Mouse (Mus musculus): ENCODE results near the gene Cyp46a1. TPM values are rescaled to one million over a fixed set of nuclear protein-coding genes. Genes with fewer than 3 reads are reported as not detected.

Gene Cyp46a1
- total and polyA plus RNA-seq, 2 experiments from 2014 or later: 3.0 to 3.6 TPM

GRCm38 (mm10) chr12:108309116-108309794 is 24.9 kb upstream of the Cyp46a1 start:
- H3K27ac ChIP-seq (ENCODE audit: low read depth): peak overlapping the region; percentile 73
- H3K36me3 ChIP-seq (replicated peaks; ENCODE audit: control insufficient read depth, insufficient read depth, low read length): no peaks in the 10 kb centered on the region
- DNase-seq (ENCODE audit: low spot score) (peak; percentile 55), ATAC-seq (ENCODE audit: insufficient read depth, low read depth) (peak; percentile 53)
- no peak for TF ChIP-seq EP300 (IDR thresholded peaks at IDR 0.05; ENCODE audit: low read depth)
- TF ChIP-seq CTCF (IDR thresholded peaks at IDR 0.05; ENCODE audit: low read depth): no peak
- no peak overlapping the region for H3K9ac ChIP-seq (replicated peaks; ENCODE audit: low read depth, low read length)
- WGBS: 45% methylated on average over 8 of the region's 8 CpGs
- H3K9me3 ChIP-seq (replicated peaks; ENCODE audit: control insufficient read depth, low read length): no peaks in the 10 kb centered on the region
- peaks cover 10% of the 10 kb centered on the region; the same call in 1 of the 2 replicates for H3K4me1 ChIP-seq (ENCODE audit: control insufficient read depth, insufficient read depth)
- H3K27me3 ChIP-seq (ENCODE audit: control insufficient read depth, insufficient read depth, low read length): peaks cover 14% of the 10 kb centered on the region
- no peak overlapping the region for H3K4me3 ChIP-seq (ENCODE audit: low read depth, low read length)
- H3K4me2 ChIP-seq (ENCODE audit: low read depth, low read length): no peak overlapping the region

- no peak overlapping the region for H3K4me2 ChIP-seq (ENCODE audit: low read depth, low read length)
- no peak for ATAC-seq (ENCODE audit: insufficient read depth, low read depth)
- H3K9me3 ChIP-seq (replicated peaks; ENCODE audit: control insufficient read depth, low read length): no peaks in the 10 kb centered on the region
- H3K27me3 ChIP-seq (ENCODE audit: control insufficient read depth, insufficient read depth, low read length): peaks cover 8% of the 10 kb centered on the region
- H3K9ac ChIP-seq (replicated peaks; ENCODE audit: low read depth, low read length): no peak overlapping the region
- TF ChIP-seq CTCF (IDR thresholded peaks at IDR 0.05; ENCODE audit: low read depth): no peak
- no peak for TF ChIP-seq EP300 (IDR thresholded peaks at IDR 0.05; ENCODE audit: low read depth)
- peak overlapping the region; percentile 32 for H3K27ac ChIP-seq (ENCODE audit: low read depth)
- 79% methylated on average over 4 of the region's 4 CpGs for WGBS
- no peak overlapping the region for H3K4me3 ChIP-seq (ENCODE audit: low read depth, low read length)
- H3K4me1 ChIP-seq (ENCODE audit: control insufficient read depth, insufficient read depth): peaks cover 10% of the 10 kb centered on the region; the same call in 1 of the 2 replicates
- DNase-seq (ENCODE audit: low spot score): no peak
- H3K36me3 ChIP-seq (replicated peaks; ENCODE audit: control insufficient read depth, insufficient read depth, low read length): no peaks in the 10 kb centered on the region
These were observed 24.1 kb upstream of the Cyp46a1 start for GRCm38 (mm10) chr12:108310041-108310440.

- WGBS: 51% methylated on average over 7 of the region's 7 CpGs
- no peak overlapping the region for H3K4me3 ChIP-seq (ENCODE audit: low read depth, low read length)
- no peak for ATAC-seq (ENCODE audit: insufficient read depth, low read depth)
- TF ChIP-seq CTCF (IDR thresholded peaks at IDR 0.05; ENCODE audit: low read depth) (no peak), EP300 (IDR thresholded peaks at IDR 0.05; ENCODE audit: low read depth) (no peak)
- no peaks in the 10 kb centered on the region for H3K9me3 ChIP-seq (replicated peaks; ENCODE audit: control insufficient read depth, low read length)
- H3K27ac ChIP-seq (ENCODE audit: low read depth): no peak overlapping the region
- no peaks in the 10 kb centered on the region for H3K36me3 ChIP-seq (replicated peaks; ENCODE audit: control insufficient read depth, insufficient read depth, low read length)
- no peak overlapping the region for H3K4me2 ChIP-seq (ENCODE audit: low read depth, low read length)
- no peak overlapping the region for H3K9ac ChIP-seq (replicated peaks; ENCODE audit: low read depth, low read length)
- peaks cover 3% of the 10 kb centered on the region for H3K27me3 ChIP-seq (ENCODE audit: control insufficient read depth, insufficient read depth, low read length)
- peaks cover 10% of the 10 kb centered on the region; the same call in 1 of the 2 replicates for H3K4me1 ChIP-seq (ENCODE audit: control insufficient read depth, insufficient read depth)
- no peak for DNase-seq (ENCODE audit: low spot score)
These were observed 23.6 kb upstream of the Cyp46a1 start for GRCm38 (mm10) chr12:108310456-108311027.

- ATAC-seq (ENCODE audit: insufficient read depth, low read depth): no peak
These were observed 22.4 kb upstream of the Cyp46a1 start for GRCm38 (mm10) chr12:108311741-108312290.

GRCm38 (mm10) chr12:108312432-108312851 is 21.7 kb upstream of the Cyp46a1 start:
- no peak overlapping the region for H3K4me3 ChIP-seq (ENCODE audit: low read depth, low read length)
- H3K9me3 ChIP-seq (replicated peaks; ENCODE audit: control insufficient read depth, low read length): no peaks in the 10 kb centered on the region
- no peak overlapping the region for H3K9ac ChIP-seq (replicated peaks; ENCODE audit: low read depth, low read length)
- no peak for TF ChIP-seq CTCF (IDR thresholded peaks at IDR 0.05; ENCODE audit: low read depth)
- TF ChIP-seq EP300 (IDR thresholded peaks at IDR 0.05; ENCODE audit: low read depth): no peak
- no peaks in the 10 kb centered on the region for H3K36me3 ChIP-seq (replicated peaks; ENCODE audit: control insufficient read depth, insufficient read depth, low read length)
- H3K27me3 ChIP-seq (ENCODE audit: control insufficient read depth, insufficient read depth, low read length): peaks cover 19% of the 10 kb centered on the region
- no peak for DNase-seq (ENCODE audit: low spot score)
- 62% methylated on average over 6 of the region's 6 CpGs for WGBS
- no peaks in the 10 kb centered on the region; the same call in 1 of the 2 replicates for H3K4me1 ChIP-seq (ENCODE audit: control insufficient read depth, insufficient read depth)
- ATAC-seq (ENCODE audit: insufficient read depth, low read depth): no peak
- H3K27ac ChIP-seq (ENCODE audit: low read depth): no peak overlapping the region
- H3K4me2 ChIP-seq (ENCODE audit: low read depth, low read length): no peak overlapping the region

More at GRCm38 (mm10) chr12:108311741-108312290, 22.4 kb upstream of the Cyp46a1 start:
- no peak for DNase-seq (ENCODE audit: low spot score)
- no peaks in the 10 kb centered on the region for H3K9me3 ChIP-seq (replicated peaks; ENCODE audit: control insufficient read depth, low read length)
- TF ChIP-seq EP300 (IDR thresholded peaks at IDR 0.05; ENCODE audit: low read depth) (no peak), CTCF (IDR thresholded peaks at IDR 0.05; ENCODE audit: low read depth) (no peak)
- H3K36me3 ChIP-seq (replicated peaks; ENCODE audit: control insufficient read depth, insufficient read depth, low read length): no peaks in the 10 kb centered on the region
- no peak overlapping the region for H3K27ac ChIP-seq (ENCODE audit: low read depth)
- 91% methylated on average over 27 of the region's 27 CpGs for WGBS
- H3K4me2 ChIP-seq (ENCODE audit: low read depth, low read length): no peak overlapping the region
- H3K27me3 ChIP-seq (ENCODE audit: control insufficient read depth, insufficient read depth, low read length): peaks cover 12% of the 10 kb centered on the region
- no peak overlapping the region for H3K9ac ChIP-seq (replicated peaks; ENCODE audit: low read depth, low read length)
- no peak overlapping the region for H3K4me3 ChIP-seq (ENCODE audit: low read depth, low read length)
- no peaks in the 10 kb centered on the region; the same call in 1 of the 2 replicates for H3K4me1 ChIP-seq (ENCODE audit: control insufficient read depth, insufficient read depth)

All from heart, postnatal 0 days (tissue).